Mouse (Mus musculus): Measurements from ENCODE around the gene Triap1.

DNA sequence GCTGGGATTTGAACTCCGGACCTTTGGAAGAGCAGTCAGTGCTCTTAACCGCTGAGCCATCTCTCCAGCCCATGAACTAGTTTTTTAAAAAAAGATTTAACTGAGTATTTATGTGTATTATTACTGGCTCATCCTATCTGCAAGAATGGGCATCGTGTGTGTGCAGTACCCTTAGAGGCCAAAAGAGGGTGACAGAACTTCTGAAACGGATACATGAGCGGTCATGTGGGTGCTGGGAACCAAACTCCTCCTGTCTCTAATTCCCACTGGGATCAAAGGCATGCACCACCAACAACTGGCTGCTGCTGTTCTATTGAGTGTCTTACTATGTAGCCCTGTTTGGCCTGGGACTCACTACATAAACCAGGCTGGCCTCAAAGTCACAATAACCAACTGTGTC is 10.3 kb downstream of the Triap1 start:
- TF ChIP-seq CTCF (IDR thresholded peaks at IDR 0.05; ENCODE audit: extremely low read depth, insufficient read length, insufficient replicate concordance, low read depth, low read length) (no peak), POLR2A (IDR thresholded peaks at IDR 0.05; ENCODE audit: low read depth, low read length) (no peak)
